Mouse (Mus musculus) retina, embryonic 14.5 days (tissue): ENCODE results near the gene Mag.
A peak's percentile ranks its signal among the peaks of the same experiment; 100 is the strongest.
"Not testable (repeated sequence)": the region's sequence is repeated elsewhere in the genome, so short reads cannot be mapped to it uniquely, and the experiment has no call there.

Source experiments
- DNase-seq: peaks from one replicate; pipeline ENCODE4 v3.0.0-alpha.2; 2015; ENCODE audit warnings: low spot score

The Mag gene

DNA sequence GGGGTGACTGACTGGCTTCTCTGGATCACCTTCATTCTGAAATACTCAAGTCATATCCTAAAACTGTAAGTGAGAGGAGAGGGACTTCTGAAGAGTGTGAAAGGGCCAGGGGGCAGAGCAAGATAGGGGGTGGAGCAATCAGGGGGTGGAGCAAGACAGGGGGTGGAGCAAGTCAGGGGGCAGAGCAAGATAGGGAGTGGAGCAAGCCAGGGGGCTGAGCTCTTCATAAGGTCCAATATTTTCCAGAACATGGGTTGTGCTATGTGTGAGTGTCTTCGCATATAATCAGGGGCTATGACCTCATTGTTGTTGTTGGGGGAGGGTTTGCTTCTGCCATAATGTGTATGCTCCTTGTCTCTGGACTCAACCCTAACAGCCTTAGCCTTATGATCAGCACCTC lies 25.4 kb upstream of the Mag start:
- not testable (repeated sequence) for DNase-seq

DNA sequence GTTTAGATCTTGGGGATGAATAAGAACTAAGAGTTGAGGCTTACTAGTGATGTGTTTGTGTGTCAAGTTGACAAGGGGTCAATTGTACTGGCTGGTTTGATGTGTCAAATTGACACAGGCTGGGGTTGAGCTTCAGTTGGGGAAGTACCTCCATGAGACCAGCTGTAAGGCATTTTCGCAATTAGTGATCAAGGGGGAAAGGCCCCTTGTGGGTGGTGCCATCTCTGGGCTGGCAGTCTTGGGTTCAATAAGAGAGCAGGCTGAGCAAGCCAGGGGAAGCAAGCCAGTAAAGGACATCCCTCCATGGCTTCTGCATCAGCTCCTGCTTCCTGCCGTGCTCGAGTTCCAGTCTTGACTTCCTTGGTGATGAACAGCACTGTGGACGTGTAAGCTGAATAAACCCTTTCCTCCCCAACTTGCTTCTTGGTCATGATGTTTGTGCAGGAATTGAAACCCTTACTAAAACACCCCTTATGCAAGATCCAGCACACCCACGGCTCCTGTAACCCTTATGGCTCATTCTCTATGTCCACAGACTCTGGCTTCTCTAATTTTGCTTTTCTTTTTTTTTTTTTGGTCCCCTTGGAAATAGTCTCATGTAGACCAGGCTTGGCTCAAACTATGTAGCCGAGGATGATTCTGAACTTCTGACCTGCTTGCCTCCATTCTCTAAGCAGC lies 20.9 kb upstream of the Mag start:
- not testable (repeated sequence) for DNase-seq

DNA sequence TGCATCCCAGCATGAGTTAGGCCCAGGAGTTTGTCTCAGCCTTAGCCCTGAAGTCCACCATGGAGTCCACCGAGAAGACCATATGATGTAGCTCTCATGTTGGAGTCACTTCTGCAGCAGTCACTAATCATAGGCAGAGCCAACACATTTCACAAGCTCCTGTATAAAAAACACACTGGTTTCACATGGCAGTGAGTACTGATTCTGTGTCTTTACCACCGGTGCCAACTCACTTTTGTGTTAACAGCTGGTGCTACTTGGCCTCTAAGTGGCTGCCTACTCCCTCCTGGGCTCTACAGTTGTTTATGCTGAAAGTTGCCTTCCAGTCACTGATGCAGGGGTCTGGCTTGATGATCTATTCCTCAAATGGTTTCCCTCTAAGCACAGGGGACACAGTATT lies 9.9 kb upstream of the Mag start, which contains the start of gene Hamp2:
Gene Hamp2, minus strand, starts transcription at position 101 of the 400 bp plus-strand sequence.
- DNase-seq: not testable (repeated sequence)

DNA sequence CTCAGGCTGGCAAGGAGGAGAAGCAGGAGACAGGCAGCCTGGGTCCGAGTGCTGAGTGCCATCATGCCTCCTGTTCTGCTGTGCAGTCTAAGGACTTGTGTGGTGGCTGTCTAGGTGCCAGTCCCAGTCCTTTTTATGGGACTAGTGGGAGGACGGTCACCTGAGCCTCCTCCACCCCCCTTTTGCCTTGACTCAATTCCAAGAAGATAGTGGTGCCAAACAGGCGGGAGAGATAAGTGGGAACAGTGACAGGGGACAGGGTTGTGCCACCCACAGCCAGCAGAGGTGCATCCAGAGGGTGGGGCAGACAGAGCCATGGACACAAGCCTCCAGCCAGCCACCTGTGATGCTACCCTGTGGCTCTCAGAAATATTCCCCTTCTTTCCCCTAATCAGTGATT lies 9.4 kb upstream of the Mag start:
- no peak for DNase-seq

DNA sequence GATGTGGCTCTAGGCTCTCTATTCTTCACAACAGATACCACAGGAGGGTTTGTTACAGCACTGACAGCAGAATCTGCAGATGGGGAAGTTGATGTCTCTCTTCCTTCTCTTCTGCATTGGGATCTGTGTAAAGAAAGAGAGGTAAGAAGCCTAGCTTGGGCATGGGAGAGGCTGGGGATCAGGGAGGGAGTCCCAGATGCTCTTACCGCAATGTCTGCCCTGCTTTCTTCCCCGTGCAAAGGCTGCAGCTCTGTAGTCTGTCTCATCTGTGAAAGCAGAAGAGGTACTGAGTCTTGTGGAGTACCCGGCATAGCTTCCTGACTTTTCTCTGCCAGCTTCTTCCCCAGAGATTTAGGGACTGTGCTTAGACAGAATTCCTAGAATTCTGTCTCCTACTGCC lies 7.8 kb upstream of the Mag start:
- not testable (repeated sequence) for DNase-seq

DNA sequence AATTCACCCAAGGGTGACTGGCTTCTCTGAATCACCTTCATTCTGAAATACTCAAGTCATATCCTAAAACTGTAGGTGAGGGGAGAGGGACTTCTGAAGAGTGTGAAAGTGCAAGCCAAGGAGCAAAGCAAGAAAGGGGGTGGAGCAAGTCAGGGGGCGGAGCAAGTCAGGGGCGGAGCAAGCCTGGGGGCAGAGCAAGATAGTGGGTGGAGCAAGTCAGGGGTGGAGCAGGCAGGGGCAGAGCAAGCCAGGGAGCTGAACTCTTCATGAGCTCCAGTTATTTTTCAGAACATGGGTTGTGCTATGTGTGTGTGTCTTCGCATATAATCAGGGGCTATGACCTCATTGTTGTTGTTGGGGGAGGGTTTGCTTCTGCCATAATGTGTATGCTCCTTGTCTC lies 5.5 kb upstream of the Mag start:
- peak; percentile 1 for DNase-seq

DNA sequence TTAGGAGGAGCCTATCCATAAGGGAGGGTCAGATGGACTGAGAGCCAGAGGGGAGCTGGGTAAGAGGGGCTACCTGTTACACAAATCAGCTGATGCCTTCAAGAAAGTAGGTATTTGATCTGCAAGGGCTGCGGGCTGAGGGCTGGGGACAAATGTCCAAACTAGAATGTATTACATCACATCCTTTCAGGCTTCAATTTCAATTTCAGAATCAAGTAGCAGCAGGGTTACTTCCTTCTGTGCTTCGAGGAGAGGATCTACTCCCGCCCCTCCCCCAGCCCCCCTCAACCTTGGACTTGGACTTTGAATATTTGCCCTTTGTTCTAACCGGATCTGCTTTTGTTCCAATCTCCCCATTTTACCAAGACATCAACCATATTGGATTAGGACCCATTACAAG lies 2.5 kb upstream of the Mag start:
- DNase-seq: no peak

DNA sequence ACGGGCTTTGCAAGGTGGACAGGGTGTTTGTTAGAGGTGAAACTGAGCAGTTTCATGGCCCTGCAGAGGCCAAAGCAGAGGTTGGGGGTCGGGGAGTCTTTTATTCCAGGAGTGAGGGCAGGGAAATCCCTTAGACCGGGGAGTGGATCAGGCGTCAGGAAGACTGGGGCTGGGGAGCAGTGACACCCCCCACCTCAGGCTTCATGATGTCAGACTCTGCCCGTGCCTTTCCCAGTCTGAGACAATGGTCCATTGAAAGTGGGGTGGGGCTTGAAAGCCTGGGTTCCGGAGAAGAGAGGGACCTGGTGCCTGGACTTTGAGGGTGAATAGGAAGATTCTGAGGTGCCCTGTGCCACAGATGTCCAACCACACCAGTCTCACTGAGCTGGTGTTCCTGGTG lies 2.0 kb upstream of the Mag start:
- no peak for DNase-seq

DNA sequence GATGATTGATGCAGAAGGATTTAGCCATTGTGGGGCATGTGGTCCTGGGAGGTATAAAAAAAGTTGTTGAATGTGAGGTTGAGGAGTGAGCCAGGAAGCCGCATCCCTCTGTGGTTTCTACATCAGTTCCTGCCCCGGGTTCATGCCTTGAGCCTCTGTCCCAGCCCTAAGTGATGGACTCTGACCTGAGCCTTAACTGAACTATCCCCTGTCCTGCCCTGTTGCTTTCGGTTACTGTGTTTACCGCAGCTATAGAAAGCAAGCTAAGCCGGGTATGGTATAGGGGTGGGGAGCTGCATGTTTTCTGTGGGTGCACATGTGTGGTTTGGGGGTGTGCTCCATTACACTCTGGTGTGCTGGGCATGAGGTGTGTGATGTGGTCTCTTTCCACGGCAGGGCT lies 4.9 kb downstream of the Mag start:
- DNase-seq: no peak

DNA sequence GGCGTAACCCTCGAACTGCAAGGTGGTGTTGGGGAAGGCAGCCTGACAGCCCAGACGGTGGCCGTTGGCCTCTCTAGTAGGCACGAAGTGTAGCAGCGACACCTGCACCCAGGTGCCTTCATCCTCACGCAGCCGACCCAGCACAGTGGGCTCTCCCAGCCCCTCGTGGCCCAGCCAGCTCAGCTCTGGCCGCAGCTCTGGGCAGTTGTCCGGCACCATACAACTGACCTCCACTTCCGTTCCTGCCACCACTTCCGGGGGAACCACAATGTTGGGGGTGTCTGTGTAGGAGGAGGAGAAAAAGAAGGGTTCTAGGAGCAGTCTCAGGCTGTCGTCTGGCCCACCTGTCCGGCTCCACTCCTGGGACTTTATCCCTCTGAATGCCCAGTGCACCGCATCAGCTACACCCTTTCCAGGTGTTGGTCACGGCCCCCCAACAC lies 5.7 kb downstream of the Mag start:
- no peak for DNase-seq

DNA sequence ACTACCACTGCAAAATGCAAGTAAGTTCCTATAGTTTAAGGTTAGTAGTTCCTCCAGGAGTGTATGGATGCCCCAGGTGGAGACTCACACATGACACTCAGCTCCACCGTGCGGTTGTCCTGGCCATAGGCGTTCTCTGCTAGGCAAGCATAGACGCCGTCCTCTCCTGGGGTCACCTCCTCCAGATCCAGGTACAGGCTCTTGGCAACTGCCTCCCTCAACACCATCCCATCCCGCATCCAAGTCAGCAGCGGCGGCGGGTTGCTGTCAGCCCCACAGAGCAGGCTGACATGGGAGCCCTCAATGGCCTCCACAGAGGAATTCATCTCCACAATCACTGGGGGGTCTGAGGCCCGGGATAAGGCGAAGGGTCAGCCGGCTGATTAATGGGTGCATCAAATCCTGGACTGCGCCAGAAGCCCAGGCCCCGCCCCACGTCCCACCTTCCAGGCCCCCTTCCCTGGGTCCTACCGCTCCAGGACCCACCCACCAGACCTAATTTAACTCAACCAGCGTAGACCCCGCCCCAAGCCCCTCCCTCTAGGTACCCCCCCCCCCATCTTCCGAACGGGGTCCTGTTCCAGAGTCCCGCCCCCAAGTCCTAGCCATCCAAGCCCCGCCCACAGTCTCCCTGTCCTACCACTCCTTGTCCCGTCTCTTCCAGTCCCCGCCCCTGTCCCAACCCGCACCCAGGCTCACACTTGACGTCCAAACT lies 6.2 kb downstream of the Mag start:
- peak; percentile 57 for DNase-seq

DNA sequence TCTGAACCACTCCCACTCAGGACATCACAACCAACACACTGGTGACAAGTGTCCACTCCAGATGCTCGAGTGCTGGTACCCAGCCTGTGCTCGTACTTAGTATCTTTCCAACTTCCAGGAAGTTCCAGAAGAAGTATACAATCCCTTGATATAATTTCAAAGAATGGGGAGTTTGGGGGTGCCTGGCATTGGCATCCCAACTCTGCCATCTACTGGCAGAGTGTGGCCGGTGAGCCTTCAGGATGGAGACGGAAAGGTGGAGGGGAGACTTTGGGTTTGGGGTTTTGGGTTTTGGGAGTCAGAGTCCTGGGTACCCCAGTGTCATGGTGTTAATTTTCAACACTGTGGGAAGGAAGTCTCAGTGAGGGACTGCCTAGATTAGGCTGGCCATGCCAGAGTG lies 10.6 kb downstream of the Mag start:
- DNase-seq: no peak

DNA sequence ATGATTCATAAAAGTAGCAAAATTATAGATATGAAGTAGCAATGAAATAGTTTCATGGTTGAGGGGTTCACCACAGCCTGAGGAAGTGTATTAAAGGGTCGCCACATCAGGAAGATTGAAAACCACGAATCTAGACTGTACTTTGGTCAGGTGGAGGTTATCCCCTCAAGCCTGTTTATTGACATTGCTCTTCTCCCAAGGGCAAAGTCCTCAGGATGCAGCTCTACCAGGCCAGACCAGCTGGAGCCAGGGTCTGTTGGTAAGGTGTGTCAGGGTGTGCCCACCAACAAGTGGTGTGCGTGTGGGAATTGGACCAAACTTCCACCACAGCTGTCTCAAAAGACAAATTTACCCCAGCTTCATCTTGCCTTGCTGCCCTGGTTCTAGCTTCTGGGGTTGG lies 19.5 kb downstream of the Mag start:
- no peak for DNase-seq

DNA sequence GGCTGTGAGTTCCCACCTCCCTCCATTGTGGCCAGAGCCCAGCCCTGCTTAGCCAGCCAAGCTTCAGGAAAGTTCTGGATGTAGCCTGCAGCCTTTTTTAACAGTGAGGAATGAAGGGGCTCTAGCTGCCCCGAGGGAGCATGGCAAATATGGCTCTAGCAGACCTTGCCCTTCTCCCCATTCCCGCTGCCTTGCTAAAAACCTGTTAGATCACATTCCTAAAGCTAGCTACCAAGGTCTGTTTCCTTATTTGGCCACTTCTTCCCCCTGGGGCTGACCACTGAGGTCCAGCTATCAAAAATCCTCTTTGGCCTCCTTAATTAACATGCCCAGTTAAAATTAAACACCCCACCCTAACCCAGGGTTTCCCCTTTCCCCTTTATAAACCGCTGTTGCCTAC lies 22.2 kb downstream of the Mag start:
- DNase-seq: no peak

DNA sequence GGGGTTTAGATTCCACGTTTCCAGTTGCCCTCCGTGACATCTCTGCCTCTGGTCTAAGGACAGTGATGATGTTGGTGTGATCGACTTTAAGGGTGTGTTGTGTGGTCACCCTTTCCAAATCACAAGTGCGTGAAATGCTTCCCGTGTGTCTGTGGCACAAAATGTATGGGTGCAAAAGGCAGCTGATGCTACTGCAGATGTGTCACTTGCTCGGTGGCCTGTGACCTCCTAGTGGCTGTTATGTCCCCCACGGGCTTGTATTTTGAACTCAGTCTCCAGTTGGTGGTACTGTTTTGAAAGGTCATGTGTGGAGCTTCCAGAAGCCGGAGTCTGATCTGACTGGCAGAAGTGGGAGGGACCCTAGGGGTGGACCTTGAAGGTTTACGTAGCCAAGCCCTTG lies 22.9 kb downstream of the Mag start:
- DNase-seq: no peak

DNA sequence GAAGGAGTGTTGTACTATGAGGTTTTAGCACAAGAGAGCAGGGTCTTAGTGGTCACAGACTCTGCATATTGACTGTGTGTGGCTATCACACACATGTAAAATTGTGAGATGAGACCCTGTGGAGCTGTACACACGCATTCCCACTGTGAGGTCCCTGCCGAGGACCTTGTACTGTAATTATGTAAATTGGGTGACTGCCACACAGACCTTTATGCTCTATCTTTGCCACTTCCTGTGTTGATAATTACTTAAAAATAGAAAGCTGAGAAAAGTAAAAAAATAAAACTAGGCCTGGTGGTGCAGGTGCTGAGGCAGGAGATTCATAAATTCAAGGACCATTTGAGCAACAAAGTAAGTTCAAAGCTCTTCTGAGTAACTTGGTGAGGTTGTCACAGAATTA lies 24.0 kb downstream of the Mag start:
- no peak for DNase-seq

DNA sequence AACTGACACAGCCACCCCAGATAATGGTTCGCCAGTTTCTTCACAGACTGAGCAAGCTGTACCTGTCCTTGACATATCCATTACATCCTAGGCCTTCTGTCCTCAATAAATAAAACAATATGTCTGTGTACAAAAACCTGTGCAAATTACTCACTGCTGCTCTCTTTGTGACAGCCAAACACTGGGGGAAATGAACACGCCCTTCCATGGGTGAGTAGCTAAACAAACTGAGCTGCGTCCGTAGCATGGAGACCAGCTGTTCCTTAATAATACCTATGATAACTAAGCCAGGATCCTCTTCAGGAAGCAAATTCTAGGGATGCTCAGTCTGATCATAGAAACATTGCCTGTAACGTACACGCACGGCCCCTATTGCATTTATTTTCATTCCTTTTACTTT lies 25.9 kb downstream of the Mag start:
- DNase-seq: no peak

DNA sequence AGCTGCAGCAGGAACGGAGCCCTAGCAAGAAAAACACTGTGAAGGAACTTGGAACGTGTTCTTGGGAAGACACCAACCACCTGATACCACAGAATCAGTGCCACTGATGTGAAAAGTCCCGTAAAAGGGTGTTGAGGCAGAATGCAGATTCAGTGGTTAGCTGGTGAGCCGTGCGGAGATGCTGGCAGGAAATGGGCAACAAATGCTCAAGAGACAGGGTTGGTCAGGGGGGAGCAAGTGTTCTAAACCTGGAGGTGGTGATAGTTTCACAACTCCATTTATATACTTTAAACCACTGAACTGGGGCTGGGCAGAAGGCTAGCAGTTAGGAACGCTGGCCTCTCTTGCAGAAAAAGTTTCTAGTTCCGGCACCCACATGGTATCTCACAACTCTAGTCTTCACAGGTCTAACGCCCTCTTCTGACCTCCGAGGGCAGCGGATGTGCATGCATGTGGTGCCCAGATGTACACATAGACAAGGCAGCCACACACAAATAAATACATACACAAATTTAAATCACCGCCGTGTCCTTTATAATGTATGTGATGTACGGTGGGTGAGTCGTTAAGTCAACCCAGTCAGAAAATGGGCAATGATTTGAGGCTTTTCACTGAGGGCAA lies 27.0 kb downstream of the Mag start:
- DNase-seq: no peak

DNA sequence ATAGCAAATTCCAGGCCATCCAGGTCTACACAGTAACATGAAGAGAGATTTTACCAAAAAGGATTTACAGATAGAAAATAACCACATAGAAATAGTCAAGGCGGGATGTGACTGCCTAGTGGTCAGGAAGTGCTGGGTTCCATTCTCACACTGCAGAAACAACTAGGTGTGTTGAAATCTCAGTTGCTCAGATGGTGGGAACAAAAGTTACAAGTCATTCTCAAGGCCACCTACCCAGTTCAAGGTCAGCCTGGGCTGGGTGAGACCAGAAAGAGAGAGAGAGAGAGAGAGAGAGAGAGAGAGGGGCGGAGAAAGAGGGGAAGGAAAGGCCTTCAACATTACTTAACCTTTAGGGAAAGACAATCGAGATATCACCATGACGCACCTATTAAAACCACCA lies 27.8 kb downstream of the Mag start:
- DNase-seq: no peak

DNA sequence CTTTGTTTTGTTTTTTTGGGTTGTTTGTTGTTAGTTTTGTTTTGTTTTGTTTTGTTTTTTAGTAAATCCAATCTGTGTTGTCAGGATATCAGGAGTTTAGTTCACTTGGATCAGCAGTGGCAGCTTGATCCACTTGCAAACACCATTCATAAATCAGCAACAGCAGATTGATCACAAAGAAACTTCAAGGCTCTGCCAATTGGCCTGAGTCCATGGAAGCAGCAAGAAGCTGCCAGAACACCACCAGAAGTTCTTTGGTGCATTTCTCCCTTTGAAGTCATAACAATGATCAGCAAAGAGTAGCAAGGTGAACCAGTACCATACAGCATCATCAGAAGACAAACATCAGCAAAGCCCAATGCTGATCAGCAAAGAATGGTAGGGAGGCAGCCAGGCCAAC lies 30.6 kb downstream of the Mag start:
- no peak for DNase-seq

DNA sequence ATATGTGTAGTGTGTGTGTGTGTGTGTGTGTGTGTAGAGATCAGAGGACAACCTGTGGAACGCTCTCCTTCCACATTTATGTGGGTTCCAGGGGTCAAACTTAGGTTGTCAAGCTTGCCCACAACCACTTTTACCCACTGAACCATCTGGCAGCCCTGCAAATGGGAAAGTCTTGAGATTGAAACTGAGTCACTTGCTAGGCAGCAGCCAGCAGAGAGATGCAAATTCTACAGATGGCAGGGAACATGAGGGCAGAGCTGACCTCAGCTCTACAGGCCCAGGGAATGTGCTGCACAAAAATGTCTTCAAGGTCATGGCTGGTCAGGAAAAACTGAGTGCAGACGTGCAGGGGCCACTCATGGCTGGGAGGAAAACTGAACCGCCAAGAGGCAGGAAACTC lies 33.3 kb downstream of the Mag start:
- no peak for DNase-seq

DNA sequence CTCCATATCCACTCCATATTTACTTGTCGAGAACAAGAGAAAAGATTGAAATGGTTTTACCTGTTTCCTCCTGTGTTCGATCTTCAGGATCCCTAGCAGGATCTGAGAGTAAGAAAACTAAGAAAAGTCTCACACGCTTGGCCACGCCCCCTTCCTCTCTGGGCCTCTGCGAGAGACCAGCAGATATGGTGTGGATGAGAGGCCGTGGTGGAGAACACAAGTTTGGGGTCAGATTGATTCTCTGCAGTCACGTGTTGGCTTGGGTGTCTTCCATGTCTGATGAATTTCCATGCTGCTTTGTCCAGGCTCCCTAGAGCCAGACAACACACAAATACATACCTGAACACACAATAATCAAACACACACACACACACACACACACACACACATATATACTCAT lies 34.5 kb downstream of the Mag start, which contains the start of gene Cd22:
Gene Cd22, minus strand, starts transcription at position 167 of the 400 bp plus-strand sequence.
- DNase-seq: no peak

DNA sequence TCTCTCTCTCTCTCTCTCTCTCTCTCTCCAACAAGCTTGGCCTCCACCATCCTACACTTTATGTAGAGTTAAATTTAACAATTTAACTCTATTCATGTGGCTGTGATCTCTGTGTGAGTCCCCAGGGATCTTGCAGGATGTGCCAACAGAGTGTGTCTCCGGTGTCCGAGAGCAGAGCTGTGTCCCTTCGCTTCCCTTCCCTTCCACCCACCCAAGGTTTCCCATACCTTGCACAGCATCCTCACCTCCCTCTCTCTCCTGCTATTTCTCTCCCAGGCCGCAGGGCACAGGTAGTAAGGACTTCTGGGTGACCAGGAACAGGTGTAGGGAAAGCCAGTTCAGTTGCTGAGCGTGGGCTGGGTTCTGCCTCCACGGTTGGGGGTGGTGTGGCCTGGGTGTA lies 35.7 kb downstream of the Mag start:
- DNase-seq: no peak
